Mouse (Mus musculus): ENCODE data around the gene Fam181b. TPM values are rescaled to one million over a fixed set of nuclear protein-coding genes. Genes with fewer than 3 reads are reported as not detected.

Fam181b gene
- polyA plus RNA-seq, 1 experiment: 0.63 TPM

GRCm38 (mm10) chr7:93095511-93095910, 15.8 kb downstream of the Fam181b start:
- Histone ChIP-seq H3K4me1 (ENCODE audit: control insufficient read depth, insufficient read depth, low read length) (no peaks in the 10 kb centered on the region), H3K27me3 (replicated peaks; ENCODE audit: control insufficient read depth, insufficient read depth, low read length) (no peaks in the 10 kb centered on the region), H3K4me3 (ENCODE audit: insufficient read depth, low read depth, low read length) (no peak overlapping the region), H3K27ac (ENCODE audit: insufficient read depth, low read depth, low read length) (no peak overlapping the region), H3K36me3 (ENCODE audit: control insufficient read depth, insufficient read depth, low read length) (no peaks in the 10 kb centered on the region)
- 9% methylated on average over 8 of the region's 8 CpGs for WGBS
- peak; percentile 26 for DNase-seq
- TF ChIP-seq POLR2A (IDR thresholded peaks at IDR 0.05; ENCODE audit: low read depth, low read length): no peak
- TF ChIP-seq CTCF (conservative IDR thresholded peaks at IDR 0.05; ENCODE audit: insufficient read depth, insufficient read length, low read depth, low read length): peak; percentile 47; the same call in 1 of the 2 replicates

GRCm38 (mm10) chr7:93104776-93105340, 25.2 kb downstream of the Fam181b start:
- TF ChIP-seq CTCF (conservative IDR thresholded peaks at IDR 0.05; ENCODE audit: insufficient read depth, insufficient read length, low read depth, low read length): no peak
- no peak for TF ChIP-seq POLR2A (IDR thresholded peaks at IDR 0.05; ENCODE audit: low read depth, low read length)
- no peak overlapping the region for H3K27ac ChIP-seq (ENCODE audit: insufficient read depth, low read depth, low read length)
- H3K4me3 ChIP-seq (ENCODE audit: insufficient read depth, low read depth, low read length): no peak overlapping the region
- H3K27me3 ChIP-seq (replicated peaks; ENCODE audit: control insufficient read depth, insufficient read depth, low read length): no peaks in the 10 kb centered on the region
- no peak for DNase-seq
- 79% methylated on average over 2 of the region's 2 CpGs for WGBS
- H3K36me3 ChIP-seq (ENCODE audit: control insufficient read depth, insufficient read depth, low read length): no peaks in the 10 kb centered on the region
- no peaks in the 10 kb centered on the region for H3K4me1 ChIP-seq (ENCODE audit: control insufficient read depth, insufficient read depth, low read length)

GRCm38 (mm10) chr7:93110370-93110965, 30.8 kb downstream of the Fam181b start:
- TF ChIP-seq CTCF (conservative IDR thresholded peaks at IDR 0.05; ENCODE audit: insufficient read depth, insufficient read length, low read depth, low read length): no peak
- TF ChIP-seq POLR2A (IDR thresholded peaks at IDR 0.05; ENCODE audit: low read depth, low read length): no peak
- H3K36me3 ChIP-seq (ENCODE audit: control insufficient read depth, insufficient read depth, low read length): no peaks in the 10 kb centered on the region
- no peak overlapping the region for H3K27ac ChIP-seq (ENCODE audit: insufficient read depth, low read depth, low read length)
- H3K4me1 ChIP-seq (ENCODE audit: control insufficient read depth, insufficient read depth, low read length): no peaks in the 10 kb centered on the region
- H3K27me3 ChIP-seq (replicated peaks; ENCODE audit: control insufficient read depth, insufficient read depth, low read length): no peaks in the 10 kb centered on the region
- H3K4me3 ChIP-seq (ENCODE audit: insufficient read depth, low read depth, low read length): no peak overlapping the region
- DNase-seq: no peak
- 81% methylated on average over 2 of the region's 2 CpGs for WGBS

DNA sequence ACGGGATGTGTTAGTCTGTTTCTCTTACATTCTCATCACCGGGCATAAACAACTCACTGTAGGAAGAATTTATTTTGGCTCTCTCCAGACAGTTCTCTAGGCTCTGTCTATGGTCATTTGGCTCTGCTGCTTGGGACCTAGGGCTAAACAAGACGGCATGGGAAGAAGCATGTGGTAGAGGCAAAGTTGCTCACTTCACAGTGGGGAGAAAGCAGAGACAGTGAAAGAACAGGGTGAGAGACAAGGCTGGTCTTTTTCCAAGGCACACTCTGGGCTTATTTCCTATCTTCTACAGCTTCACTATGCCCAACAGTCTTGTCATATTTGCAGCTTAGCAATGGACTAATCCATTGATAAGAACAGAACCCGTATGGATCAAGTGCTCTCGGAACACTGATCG, 31.4 kb downstream of the Fam181b start:
- Histone ChIP-seq H3K36me3 (ENCODE audit: control insufficient read depth, insufficient read depth, low read length) (no peaks in the 10 kb centered on the region), H3K4me3 (ENCODE audit: insufficient read depth, low read depth, low read length) (no peak overlapping the region), H3K27me3 (replicated peaks; ENCODE audit: control insufficient read depth, insufficient read depth, low read length) (no peaks in the 10 kb centered on the region), H3K27ac (ENCODE audit: insufficient read depth, low read depth, low read length) (no peak overlapping the region), H3K4me1 (ENCODE audit: control insufficient read depth, insufficient read depth, low read length) (no peaks in the 10 kb centered on the region)
- no peak for DNase-seq
- 89% methylated on average over 6 of the region's 6 CpGs for WGBS
- TF ChIP-seq CTCF (conservative IDR thresholded peaks at IDR 0.05; ENCODE audit: insufficient read depth, insufficient read length, low read depth, low read length): no peak
- no peak for TF ChIP-seq POLR2A (IDR thresholded peaks at IDR 0.05; ENCODE audit: low read depth, low read length)

- Histone ChIP-seq H3K27ac (ENCODE audit: insufficient read depth, low read depth, low read length) (no peak overlapping the region), H3K4me1 (ENCODE audit: control insufficient read depth, insufficient read depth, low read length) (no peaks in the 10 kb centered on the region), H3K4me3 (ENCODE audit: insufficient read depth, low read depth, low read length) (no peak overlapping the region), H3K27me3 (replicated peaks; ENCODE audit: control insufficient read depth, insufficient read depth, low read length) (no peaks in the 10 kb centered on the region), H3K36me3 (ENCODE audit: control insufficient read depth, insufficient read depth, low read length) (no peaks in the 10 kb centered on the region)
- TF ChIP-seq POLR2A (IDR thresholded peaks at IDR 0.05; ENCODE audit: low read depth, low read length) (no peak), CTCF (conservative IDR thresholded peaks at IDR 0.05; ENCODE audit: insufficient read depth, insufficient read length, low read depth, low read length) (no peak)
- WGBS: 50% methylated on average over 1 of the region's 1 CpGs
- DNase-seq: no peak
Observed at GRCm38 (mm10) chr7:93117561-93117960, 37.9 kb downstream of the Fam181b start.

GRCm38 (mm10) chr7:93123936-93124335, 44.3 kb downstream of the Fam181b start:
- H3K36me3 ChIP-seq (ENCODE audit: control insufficient read depth, insufficient read depth, low read length): no peaks in the 10 kb centered on the region
- no peak overlapping the region for H3K27ac ChIP-seq (ENCODE audit: insufficient read depth, low read depth, low read length)
- H3K4me1 ChIP-seq (ENCODE audit: control insufficient read depth, insufficient read depth, low read length): no peaks in the 10 kb centered on the region
- no peak for DNase-seq
- TF ChIP-seq CTCF (conservative IDR thresholded peaks at IDR 0.05; ENCODE audit: insufficient read depth, insufficient read length, low read depth, low read length) (no peak; the same call in 1 of the 2 replicates), POLR2A (IDR thresholded peaks at IDR 0.05; ENCODE audit: low read depth, low read length) (no peak)
- 63% methylated on average over 1 of the region's 1 CpGs for WGBS
- H3K4me3 ChIP-seq (ENCODE audit: insufficient read depth, low read depth, low read length): no peak overlapping the region
- H3K27me3 ChIP-seq (replicated peaks; ENCODE audit: control insufficient read depth, insufficient read depth, low read length): no peaks in the 10 kb centered on the region

Other genes with a start within 250 kb of the Fam181b start
- 0.06 and 0.08 TPM in 2 replicates for gene Ddias, start 205.6 kb upstream of the Fam181b start, polyA plus RNA-seq (2012; rRNA removed)
- gene Prcp, start 205.4 kb upstream of the Fam181b start, polyA plus RNA-seq (2012; rRNA removed): 37.2 TPM in 2 replicates